Mouse (Mus musculus): ENCODE data around the gene Rtn4rl1.

DNA sequence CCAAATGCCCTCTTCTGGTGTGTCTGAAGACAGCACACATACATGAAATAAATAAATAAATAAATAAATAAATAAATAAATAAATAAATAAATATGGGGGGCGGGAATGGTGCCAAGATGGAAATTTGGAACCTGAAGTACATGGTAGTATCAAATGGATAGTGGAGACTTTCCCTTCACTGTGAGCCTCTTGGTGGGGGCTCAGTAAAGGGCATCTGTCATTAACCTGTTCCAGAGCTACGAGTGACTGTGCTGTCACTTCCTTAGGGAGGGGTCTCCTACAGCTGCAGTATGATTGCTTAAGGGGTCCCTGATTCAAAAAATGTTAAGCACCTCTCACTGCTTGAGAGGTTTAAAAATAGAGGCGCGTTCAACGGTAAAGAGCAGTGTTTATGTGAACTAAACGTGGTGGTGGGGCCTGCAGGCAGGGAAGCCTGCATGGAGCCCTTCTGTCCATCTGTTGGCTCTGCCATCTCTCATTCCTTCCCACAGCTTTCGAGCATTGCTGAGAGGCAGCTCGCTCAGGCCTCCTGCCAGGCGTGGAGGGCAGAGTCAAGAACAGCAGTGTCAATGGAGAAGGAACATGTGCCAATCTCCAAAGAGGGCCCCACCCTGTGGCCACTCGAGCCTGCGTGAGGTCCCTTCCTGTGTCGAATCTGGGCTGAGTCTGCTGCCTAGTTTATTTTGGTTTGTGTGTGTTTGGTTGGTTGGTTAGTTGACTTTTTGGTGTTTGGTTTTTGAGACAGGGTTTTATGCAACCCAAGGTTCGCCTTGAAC, 46.8 kb downstream of the Rtn4rl1 start:
- TF ChIP-seq CTCF (IDR thresholded peaks at IDR 0.05; ENCODE audit: insufficient read depth, low read depth, low read length) (no peak), POLR2A (IDR thresholded peaks at IDR 0.05; ENCODE audit: insufficient read depth, low read depth, low read length) (no peak)

Data from olfactory bulb, adult 2 months (tissue).